Mouse (Mus musculus) brain, adult 2 months (tissue): ENCODE measurements around the gene Kat6b.
"Not testable (repeated sequence)": the region's sequence is repeated elsewhere in the genome, so short reads cannot be mapped to it uniquely, and the experiment has no call there.

Experiments used
- DNase-seq: peaks from one replicate; pipeline ENCODE4 v3.0.0; 2011; ENCODE audit warnings: low read depth, low spot score

Gene Kat6b

DNA sequence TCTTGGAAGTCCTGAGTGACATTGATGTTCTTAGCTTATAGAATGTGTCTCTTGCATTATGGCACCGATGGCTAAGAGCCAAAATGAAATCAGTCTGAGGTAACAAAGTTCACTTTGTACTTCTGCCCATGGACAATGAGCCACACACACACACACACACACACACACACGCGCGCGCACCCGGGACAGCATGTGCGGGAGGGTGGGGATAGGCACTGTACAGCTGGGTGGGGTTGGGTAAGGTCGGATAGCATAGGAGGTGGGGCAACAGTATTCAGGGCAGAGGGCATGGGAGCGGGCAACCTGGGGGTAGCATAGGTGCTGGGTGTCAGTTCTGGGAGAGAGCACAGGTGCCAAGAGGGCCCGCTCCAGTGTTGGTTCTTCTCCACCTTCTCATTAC, 3.5 kb downstream of the Kat6b start:
- no peak for DNase-seq

DNA sequence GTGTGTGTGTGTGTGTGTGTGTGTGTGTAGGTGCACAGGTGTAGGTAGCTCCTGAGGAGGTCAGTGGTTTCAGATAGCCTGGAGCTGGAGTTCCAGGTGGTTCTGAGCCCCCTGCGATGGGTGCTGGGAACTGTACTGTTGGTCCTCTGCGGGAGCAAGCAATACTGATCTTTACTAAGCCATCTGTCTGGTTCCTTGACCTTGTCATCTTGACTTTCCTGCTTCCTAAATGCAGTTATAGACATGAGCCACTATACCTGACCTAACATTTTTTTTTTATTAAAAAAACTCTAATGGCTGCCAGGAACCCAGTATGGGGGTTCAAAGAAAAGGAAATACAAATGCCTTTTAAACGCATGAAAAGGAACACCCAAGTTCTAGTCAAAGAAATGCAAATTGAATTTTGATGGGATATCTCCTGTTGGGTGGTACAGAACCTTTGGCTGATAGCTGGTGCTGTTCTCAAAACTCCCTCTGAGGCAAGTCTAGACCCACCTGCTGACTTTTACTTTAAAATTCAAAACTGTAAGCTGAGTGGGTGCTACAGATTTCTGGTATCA, 4.8 kb downstream of the Kat6b start:
- DNase-seq, result no peak

DNA sequence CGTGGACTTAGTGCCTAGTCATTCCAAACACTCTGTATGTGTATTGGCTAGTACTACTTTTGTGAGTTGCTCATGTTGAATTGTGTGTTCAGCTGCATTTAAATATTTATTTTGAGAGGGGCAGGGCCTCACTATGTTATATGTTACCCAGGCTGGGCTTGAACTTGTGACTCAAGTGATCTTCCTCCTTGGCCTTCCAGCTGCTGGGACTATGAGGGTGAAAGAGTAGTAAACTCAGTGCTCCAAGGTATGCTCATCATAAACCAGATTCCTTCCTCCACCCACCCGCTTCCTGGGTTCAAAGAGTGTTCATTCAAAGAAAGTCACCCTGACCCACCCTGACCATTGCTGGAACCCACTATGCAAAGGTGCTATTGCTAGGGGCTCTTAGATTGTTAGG, 5.9 kb downstream of the Kat6b start:
- DNase-seq, result not testable (repeated sequence)

DNA sequence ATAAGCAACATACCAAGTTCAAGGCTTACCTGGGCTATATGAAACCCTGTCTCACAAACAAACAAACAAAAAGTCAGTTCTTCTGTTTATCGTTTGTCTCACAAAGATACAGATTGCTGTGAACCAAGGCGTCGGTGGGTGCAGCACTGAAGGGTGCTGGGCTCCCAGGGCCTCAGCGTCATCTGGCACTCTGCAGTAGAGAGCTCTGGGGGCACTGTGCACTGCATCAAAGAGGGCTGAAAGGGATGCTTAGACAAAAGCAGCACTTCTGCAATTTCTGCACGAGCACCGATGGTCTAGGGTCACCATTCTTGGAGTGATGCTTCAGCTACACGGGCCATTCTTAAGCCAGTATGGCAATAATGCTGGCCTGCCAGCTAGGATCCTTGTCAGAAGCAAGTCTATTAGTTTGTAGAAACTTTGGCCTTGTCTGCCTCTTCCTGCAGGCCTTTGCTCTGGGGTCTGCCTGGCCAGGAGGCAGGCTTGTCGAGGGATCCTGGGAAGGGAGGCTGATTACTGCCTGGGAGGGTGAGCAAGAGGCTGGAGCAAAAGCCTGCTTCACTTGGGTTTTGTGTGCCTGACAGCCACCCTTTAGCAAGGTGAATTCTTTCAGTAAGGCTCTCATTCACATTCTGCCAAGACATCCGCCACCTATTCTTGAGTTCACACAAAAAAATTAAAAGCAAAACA, 7.3 kb downstream of the Kat6b start:
- not testable (repeated sequence) for DNase-seq

DNA sequence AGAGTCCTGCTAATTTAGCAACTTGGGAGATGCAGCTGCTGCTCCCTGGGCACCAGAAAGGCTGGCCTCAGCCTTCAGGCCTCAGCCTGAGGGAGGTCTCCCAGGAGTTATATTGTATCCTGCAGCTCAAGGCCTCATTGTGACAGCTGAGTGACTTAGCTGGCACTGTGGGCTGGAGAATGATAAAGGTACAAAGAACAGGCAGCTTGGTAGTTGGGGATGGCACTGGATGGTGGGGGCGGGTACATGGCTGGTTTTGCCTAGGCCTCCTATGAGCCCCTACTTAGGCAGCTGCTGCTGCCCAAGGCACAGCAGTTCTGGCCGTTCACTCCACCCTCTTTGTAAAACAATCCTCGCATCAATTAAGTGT, 7.9 kb downstream of the Kat6b start:
- DNase-seq, result no peak

DNA sequence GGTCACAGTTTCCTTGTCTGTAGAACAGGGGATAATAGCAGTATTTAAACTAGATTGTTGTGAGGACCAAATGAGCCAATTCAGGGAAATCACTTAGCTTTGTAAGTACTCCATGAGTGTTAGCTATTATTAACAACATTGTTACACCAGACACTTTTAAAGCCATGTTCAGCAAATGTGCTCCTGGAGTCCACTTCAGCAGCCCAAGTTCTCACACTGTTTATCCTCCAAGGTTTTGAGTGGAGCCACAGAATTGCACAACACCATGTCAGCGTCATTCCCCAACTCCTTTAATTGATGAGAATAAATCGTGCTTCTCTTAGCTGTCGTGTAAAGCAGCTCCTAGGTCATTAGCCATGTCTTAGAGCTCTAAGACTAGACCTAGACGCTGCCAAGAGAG, 8.9 kb downstream of the Kat6b start:
- no peak for DNase-seq

DNA sequence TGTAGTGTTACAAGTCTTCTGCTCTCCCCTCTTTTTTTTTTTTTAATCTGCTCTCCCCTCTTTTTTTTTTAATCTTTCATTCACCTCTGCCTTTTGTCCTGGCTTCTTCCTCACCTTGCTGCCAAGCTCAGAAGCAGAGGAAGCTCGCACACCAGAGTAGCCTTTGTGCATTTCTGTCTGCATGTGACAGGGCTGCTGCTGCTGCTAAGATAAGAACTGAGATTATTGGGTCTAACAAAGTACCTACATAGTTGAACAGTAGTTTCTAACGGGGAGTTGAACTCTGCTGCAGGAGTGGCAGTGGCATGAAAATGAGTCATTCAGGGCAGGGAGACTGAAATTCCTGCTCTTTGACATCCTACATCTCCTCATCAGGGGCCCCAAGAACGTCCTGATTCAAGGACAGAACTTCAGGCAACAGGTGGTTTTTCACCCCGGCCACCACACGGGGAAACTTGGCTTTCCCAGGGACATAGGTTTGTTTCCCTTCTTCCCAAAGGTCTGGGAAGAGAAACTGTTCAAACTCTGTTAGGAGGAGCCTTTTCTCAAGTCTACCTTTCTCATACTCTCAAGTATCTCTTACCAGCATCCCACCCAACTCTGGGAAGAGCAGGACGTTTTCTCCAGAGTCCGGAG, 17.2 kb downstream of the Kat6b start:
- peak; percentile 26 for DNase-seq

DNA sequence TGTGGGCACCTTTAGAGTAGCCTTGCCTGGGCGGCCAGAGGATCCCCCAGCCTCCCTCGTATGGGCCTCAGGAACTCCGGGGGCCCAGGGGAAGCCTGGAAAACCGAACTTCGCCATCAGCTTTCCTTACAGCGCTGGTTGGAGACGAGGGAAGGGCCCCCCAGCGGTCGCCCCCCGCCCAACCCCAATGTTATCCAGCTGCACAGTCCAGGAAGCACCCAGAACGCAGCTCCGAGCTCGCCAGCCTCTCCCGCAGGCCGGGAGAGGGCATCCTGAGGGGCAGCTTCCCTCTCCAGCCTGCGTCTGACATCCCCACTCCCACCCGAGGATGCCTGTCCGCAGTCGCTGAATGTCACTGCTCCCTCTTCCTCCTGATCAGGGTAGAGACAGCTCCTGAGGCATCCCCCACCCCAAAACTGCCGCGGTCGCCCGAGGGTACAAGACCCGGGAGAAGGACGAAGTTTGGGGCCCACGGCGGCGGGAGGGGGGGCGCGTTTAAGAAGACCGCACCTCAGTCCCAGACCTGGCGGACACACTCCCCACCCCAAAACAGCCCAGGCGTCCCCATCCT, 17.9 kb downstream of the Kat6b start:
- DNase-seq, result peak; percentile 48

DNA sequence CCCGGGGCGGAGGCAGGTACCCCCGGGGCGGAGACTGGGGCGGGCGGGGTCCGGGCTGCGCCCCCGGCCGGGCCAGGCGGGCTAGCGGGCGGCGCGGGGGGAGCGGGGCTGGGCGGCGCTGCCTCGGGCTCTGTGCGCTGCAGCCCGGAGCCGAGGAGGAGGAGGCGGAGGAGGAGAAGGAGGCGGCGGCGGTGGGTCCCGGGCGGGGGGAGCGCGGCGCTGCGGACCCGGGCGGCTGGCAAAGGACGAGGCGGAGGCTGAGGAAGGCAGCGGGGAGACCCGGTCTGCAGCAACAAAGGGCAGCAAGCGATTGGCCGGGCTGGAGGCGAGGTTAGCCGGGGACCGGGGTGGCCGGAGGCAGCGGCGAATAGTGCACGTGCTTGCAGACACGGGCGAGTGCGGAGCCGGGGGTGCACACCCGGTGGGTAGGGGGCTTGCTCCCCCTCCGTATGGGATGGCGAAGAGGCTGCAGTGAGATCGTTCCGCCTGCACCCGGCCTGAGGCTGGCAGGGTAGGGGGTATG, 18.5 kb downstream of the Kat6b start:
- DNase-seq, result peak; percentile 58

DNA sequence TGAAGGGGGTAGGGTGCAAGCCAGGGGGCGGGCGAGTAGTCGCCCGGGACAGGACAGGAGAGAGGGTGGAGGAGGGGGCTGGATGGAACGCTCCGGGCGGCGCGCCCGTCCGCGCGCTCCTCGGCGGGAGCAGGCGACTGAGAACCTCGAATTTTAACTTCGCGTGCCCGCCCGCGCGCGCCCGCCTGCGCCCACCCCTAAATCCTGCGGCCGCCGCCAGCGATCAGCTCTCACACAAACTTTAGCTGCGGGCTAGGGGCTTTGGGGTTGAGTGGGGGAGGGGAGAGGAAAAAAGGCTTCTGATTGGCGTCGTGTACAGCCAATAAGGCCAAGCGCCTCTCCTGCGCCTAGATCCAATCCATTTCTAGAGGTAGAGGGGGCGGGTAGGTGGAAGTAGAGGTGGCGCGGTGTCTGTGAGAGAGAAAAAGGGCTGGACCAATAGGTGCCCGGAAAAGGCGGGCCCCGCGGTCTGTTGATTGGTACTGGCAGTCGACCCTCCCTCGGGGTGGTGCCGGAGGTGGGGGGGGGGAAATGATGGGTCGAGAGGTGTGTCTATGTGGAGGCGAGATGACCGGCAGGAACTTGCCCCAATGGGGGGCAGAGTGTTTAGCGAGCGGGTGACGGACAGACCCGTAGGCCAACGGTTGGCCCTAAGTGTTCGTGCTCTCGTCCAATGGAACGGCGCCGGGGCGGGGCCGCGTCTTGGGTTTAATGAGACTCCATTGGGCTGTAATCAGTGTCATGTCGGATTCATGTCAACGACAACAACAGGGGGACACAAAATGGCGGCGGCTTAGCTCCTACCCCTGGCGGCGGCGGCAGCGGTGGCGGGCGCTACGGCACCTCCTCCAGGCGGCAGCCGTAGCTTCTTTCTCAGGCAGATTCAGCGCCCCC, 19.2 kb downstream of the Kat6b start:
- DNase-seq, result peak; percentile 100

DNA sequence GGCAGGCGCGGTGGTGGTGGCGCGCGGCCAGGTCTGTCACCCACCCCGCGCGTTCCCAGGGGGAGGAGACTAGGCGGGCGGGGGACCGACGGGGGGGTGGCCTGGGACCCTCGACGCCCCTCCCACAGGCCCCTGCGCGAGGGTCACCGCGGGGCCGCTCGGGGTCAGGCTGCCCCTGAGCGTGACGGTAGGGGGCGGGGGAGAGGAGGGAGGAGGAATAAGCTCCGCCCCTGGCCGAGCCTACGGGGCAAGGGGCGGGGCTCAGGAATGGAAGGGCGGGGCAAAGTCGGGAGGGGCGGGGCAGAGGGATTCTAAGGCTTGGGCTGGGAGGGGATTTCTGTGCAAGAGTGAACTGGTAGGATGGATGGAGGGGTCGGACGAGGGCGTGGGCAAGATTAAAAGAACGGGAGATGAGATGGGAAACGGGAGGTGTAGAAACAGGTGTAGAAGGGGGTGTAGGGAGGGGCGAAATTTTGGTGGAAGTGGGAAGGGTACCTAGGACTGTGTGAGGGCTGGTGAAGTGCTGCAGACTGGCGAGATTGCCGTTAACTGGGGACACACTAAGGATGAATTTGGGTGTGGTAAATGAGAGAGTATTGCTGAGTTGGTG, 19.9 kb downstream of the Kat6b start:
- DNase-seq, result peak; percentile 91

DNA sequence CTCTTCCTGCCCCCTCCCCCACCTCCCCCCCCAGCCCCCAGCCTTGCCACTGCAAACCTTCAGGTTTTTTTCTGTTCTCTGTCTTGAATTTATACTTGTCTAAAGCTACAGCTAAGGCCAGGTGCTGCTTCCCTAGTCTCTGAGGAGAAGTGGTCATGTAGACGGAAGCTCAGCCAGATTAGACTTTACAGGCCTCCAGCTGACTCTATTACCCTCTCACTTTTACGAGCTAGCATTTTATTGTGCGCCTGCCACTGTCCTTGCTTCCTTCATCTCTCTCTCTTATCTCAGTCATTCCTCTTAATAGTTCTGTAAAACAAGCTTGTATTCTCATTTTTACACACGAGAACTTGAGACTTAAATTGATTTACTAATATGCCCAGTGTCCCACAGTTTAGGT, 23.8 kb downstream of the Kat6b start:
- no peak for DNase-seq

DNA sequence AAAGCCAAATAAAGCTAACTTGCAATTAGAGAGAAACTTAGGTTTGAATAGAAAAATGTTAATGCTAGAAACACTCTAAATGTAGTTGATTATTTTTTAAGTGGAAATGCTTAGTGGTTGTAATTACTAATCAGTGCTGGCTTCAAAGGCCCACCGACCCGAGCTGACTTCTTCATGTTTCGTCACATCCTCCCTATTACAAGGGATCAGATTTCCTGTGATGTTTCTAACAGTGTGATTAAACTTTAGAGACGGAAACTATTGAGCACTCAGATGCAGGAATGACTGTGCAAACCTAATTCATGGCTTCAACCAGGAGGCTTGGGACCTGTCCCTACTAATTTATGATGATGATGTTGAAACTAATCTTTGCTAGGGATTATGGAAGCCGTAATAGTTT, 25.8 kb downstream of the Kat6b start:
- DNase-seq, result no peak

DNA sequence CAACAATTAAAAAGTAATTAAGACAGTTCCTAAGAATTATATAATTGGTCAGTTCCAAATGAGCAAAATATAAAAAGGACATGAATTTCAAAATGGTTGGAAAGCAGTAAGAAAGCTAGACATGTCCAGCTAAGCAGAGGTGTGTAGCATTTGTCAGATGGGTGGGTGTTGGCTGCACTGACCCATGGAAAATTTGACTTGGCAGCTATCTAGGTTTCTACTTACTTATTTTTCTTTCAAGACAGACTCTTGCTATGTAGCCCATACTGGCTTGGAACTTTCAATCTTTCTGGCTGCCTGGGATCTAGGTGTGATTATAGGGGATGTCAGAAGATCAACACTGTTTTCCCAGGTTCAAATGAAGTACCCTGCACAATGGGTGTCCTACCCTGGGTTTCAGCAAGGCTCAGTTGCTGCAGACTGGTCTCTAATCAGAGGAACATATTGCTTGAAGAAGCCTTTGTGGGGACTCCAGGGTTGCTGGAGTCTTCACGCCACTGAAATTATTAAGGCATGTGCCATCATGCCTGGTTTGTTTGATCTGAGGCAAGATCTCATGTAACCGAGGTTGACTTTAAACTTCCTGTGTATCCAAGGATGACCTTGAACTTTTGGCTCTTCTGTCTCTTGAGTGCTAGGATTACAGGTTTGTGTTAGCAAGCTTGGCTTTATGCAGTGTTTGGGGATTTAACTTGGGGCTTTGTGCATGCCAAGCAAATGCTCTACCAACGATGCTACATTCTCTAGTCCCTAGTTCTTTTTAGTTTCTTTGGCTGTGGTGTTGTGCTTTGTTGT, 28.1 kb downstream of the Kat6b start:
- no peak for DNase-seq

DNA sequence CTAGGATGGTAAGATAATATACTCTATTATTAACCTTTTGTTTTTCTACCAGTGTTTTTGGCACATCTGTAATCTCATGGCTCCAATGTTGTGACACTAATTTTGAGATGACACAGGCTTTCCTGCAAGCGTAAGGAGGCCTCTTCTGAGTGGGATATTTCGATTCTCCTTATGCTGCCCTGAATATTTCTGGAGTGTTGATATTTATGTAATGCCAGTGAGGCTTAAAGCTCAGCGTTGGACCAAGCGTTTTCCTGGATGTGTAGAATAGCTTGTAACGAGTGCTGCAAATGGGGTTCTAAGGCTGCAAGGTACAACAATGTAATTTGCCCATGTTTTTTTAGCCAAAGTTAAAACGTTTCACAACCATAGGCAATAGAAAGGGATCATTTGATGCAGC, 30.2 kb downstream of the Kat6b start:
- DNase-seq, result peak; percentile 71

DNA sequence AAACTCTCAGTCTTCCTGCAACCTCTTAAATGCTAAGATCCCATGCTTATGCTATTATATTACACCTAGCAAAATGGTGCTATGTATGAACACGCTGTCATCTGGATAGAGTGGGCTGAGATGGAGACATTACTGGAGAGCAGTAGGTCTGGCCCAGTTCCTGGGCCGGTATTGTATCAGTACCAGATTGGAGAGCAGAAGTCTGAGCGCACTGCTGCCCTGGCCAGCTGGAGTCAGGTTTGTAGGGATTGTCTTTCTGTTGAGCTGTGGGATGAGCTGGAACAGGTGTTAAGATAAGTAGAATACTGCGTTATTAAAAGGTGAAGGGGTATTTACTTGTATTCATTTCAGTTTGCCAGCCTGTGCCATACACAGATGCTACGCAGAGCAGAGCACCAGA, 34.3 kb downstream of the Kat6b start:
- DNase-seq, result peak; percentile 67

DNA sequence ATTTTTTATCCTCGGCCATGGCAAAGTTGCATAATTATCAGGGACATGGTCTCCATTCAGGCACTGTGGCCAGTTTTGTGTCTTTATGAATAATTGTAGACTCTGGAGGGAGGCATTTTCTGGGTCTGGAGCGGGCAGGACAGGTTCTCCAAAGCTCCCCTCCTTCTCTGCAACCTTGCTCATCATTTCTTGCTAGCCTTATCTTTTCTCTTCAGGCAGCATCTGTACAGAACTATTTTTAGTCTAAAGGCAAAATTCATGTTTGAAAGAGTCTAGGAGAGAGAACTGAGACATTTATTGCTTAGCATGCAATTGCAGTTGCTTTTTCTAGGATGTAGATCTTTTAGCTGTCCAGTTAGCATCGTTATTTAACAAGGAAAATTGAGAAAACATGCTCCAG, 38.1 kb downstream of the Kat6b start:
- peak; percentile 33 for DNase-seq

DNA sequence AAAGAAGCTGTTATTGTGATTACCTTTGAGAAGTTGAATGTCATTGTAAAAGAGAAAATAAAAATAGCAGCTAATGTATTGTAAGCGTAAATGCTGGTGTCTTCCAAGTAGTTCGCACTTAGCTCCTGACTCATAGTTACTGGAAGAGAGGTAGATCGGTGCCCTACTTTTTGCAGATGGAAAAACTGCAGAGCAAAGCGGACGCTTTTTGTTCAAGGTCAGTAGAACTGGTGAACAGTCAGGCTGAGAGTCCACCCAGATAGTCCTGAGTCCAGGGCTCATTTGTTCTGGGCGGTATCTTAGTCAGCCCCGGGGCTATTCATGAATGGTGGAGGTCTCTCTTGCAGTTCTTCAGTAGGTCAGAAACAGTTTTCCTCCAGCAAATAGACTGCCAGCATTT, 39.3 kb downstream of the Kat6b start:
- peak; percentile 71 for DNase-seq

DNA sequence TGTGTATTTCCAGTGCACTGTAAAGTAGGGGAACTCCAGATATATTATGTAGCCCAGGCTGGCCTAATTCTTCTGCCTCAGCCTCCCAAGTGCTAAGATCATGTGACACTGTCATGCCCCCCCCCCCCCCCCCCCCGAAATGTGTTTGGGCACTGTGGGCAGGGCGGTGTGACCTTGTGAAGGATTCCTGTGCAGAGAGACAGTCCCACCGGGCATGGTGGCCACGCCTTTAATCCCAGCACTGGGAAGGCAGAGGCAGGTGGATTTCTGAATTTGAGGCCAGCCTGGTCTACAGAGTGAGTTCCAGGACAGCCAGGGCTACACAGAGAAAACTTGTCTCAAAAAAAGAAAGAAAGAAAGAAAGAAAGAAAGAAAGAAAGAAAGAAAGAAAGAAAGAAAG, 40.3 kb downstream of the Kat6b start:
- DNase-seq, result not testable (repeated sequence)

DNA sequence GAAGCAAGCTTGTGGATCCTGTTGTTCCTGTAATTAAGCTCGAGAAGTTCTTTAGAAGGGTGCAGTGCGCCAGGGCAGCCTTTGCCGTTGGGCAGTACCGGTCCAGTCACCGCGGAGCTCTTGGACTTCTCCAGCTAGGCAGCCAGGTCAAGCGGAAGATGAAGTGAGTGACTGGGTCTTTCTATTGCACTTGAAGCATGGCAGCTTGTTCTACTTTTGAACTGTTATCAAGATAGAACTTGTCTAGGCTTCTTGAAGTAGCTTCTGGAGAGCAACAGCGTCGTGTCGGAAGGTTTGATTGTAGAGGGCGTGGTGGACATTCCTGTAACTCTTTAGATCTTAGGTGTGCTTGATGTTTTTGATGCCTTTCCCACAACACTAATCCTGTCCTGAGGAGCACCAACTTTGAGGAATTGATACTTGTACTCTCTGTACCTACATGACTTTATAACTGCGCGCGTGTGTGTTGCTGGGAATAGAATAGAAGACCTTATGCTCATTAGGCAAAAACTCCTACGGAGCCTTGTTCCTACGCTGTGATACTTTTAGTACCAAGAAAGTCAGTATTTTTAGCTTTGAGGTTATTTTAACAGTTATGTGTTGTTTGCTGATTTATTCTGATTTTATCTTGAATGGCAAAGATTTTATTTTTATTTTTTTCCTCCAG, 41.2 kb downstream of the Kat6b start:
- DNase-seq, result peak; percentile 74
